Comparison of ENCODE assay signal across 8 mouse cellular contexts in the genomic region with DNA sequence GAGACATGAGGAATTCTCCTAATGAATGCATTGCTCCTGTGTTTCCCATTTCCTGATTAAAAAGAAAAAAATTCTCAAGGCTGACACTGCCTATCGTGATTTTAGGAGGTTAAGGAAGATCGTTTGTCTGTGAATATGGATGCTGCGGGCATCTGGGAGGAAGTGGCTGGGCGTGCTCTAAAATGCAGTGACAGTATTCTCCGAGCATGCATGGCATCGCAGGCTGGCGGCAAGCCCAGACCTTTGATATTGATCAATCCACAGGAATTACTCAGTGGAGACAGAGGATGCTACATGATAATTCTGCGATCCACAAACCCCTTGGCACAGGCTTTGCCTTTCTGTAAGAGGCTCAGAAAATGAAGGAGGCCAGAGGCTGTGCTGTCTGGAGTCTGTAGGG.
DNase-seq lines count a peak whose midpoint lies in the region; ATAC-seq lines count a peak whose summit lies in the region.

No protein-coding gene starts in this region.

- no peak overlapping the region for H3K4me3 ChIP-seq in hindbrain, embryonic 14.5 days (replicated peaks; ENCODE audit: low read length)
- H3K4me3 ChIP-seq in stomach, embryonic 16.5 days (replicated peaks; ENCODE audit: low read length): no peak overlapping the region

- peaks cover 36% of the 10 kb centered on the region for H3K4me1 ChIP-seq in hindbrain, embryonic 14.5 days (replicated peaks; ENCODE audit: control insufficient read depth, insufficient read depth, low read length)
- H3K4me1 ChIP-seq in stomach, embryonic 16.5 days (ENCODE audit: control insufficient read depth, insufficient read depth, low read length): peaks cover 28% of the 10 kb centered on the region

- H3K36me3 ChIP-seq in hindbrain, embryonic 14.5 days (replicated peaks; ENCODE audit: control insufficient read depth, insufficient read depth): no peaks in the 10 kb centered on the region
- no peaks in the 10 kb centered on the region for H3K36me3 ChIP-seq in stomach, embryonic 16.5 days (ENCODE audit: control insufficient read depth, insufficient read depth, low read length)

- ATAC-seq in hindbrain, embryonic 14.5 days (ENCODE audit: low FRiP score): peak; percentile 44; the same call in 1 of the 2 replicates
- ATAC-seq in stomach, embryonic 16.5 days (ENCODE audit: insufficient read depth, low FRiP score): no peak

- H3K27ac ChIP-seq in hindbrain, embryonic 14.5 days: peak overlapping the region; percentile 87
- H3K27ac ChIP-seq in stomach, embryonic 16.5 days (ENCODE audit: low read length): peak overlapping the region; percentile 70

- DNase-seq in layer of hippocampus, adult 18-20 months (ENCODE audit: low spot score in 2 of 2): peak; percentile 25 to 73
- no peak for DNase-seq in layer of hippocampus, adult 9-10 months (ENCODE audit: low spot score)
- DNase-seq in adrenal gland, postnatal 36 days: peak; percentile 82 to 86
- DNase-seq in hindbrain, embryonic 14.5 days (ENCODE audit: low spot score): peak; percentile 76
- DNase-seq in lung, postnatal 14 days: peak; percentile 82
- no peak for DNase-seq in gastrocnemius, postnatal 25 days
- no peak for DNase-seq in embryo, embryonic 10.5 days (ENCODE audit: low spot score)

- peak overlapping the region; percentile 36 for H3K4me2 ChIP-seq in hindbrain, embryonic 14.5 days (replicated peaks)
- H3K4me2 ChIP-seq in stomach, embryonic 16.5 days (ENCODE audit: low read depth, low read length): no peak overlapping the region

- no peaks in the 10 kb centered on the region for H3K9me3 ChIP-seq in hindbrain, embryonic 14.5 days (ENCODE audit: control insufficient read depth, low read length)
- H3K9me3 ChIP-seq in stomach, embryonic 16.5 days (replicated peaks; ENCODE audit: control insufficient read depth, low read length): no peaks in the 10 kb centered on the region

- peak overlapping the region; percentile 44; the same call in 1 of the 2 replicates for H3K9ac ChIP-seq in hindbrain, embryonic 14.5 days
- H3K9ac ChIP-seq in stomach, embryonic 16.5 days (ENCODE audit: low read length): peak overlapping the region; percentile 47; the same call in 1 of the 2 replicates

- WGBS in hindbrain, embryonic 14.5 days: 9% methylated on average over 8 of the region's 8 CpGs
- WGBS in stomach, embryonic 16.5 days: 35% methylated on average over 8 of the region's 8 CpGs

- H3K27me3 ChIP-seq in hindbrain, embryonic 14.5 days (ENCODE audit: control insufficient read depth, insufficient read depth, low read length): no peaks in the 10 kb centered on the region
- no peaks in the 10 kb centered on the region for H3K27me3 ChIP-seq in stomach, embryonic 16.5 days (ENCODE audit: control insufficient read depth, insufficient read depth, low read length)

Comparison
In these comparisons a context has a peak if more than half of its experiments do, and no peak if none do; other contexts are left out.
1. DNase-seq: peak in layer of hippocampus, adult 18-20 months (2 of 2), adrenal gland, postnatal 36 days (2 of 2), hindbrain, embryonic 14.5 days (single experiment) and lung, postnatal 14 days (single experiment); none in layer of hippocampus, adult 9-10 months (single experiment), gastrocnemius, postnatal 25 days (single experiment) and embryo, embryonic 10.5 days (single experiment).